Mouse (Mus musculus): ENCODE results near the gene Gm4907.
"Not testable (repeated sequence)": the region's sequence is repeated elsewhere in the genome, so short reads cannot be mapped to it uniquely, and the experiment has no call there.

DNA sequence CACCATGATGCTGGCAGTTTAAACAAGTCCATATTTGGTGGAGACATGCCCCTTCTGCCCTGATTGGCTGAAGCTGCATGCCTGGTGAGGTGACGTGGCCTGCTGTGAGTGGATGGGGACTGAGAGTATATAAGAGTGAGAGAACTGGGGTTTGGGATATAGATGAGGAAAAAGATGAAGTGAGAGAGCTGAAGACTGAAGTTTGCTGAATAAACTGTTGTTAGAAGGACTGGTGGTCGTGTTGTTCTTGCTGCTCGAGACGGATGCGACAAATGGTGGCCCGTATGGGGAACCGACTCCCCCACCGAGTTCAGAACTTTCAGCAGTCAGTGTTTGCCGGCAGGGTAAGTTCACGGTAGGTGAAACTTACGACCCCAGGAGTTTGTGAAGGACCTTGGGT is 48.6 kb upstream of the Gm4907 start:
- not testable (repeated sequence) for TF ChIP-seq CTCF (IDR thresholded peaks at IDR 0.05; ENCODE audit: borderline replicate concordance, insufficient read depth, low read depth, low read length); POLR2A (IDR thresholded peaks at IDR 0.05; ENCODE audit: borderline replicate concordance, insufficient read depth, low read length)

Measured in cerebellum, adult 2 months (tissue).